Comparison of ENCODE assay signal across 24 mouse cellular contexts in genomic region chr5:19747631-19748030, GRCm38 (mm10).
DNase-seq lines count a peak whose midpoint lies in the region; ATAC-seq and TF ChIP-seq lines count a peak whose summit lies in the region.
"Had no signal": no experiment of that assay in that cellular context is flagged by ENCODE, and none has a peak within 500 bp of the region (broad histone marks: within the 10 kb centered on the region; RNA-seq: fewer than 3 reads in every experiment).

No protein-coding gene starts in this region.

- H3K27me3 ChIP-seq in forebrain, embryonic 10.5 days (ENCODE audit: poor library complexity, severe bottlenecking), result no peaks in the 10 kb centered on the region
- H3K27me3 ChIP-seq in forebrain, embryonic 16.5 days (replicated peaks; ENCODE audit: control insufficient read depth, insufficient read depth, low read length), result no peaks in the 10 kb centered on the region
- H3K27me3 ChIP-seq in forebrain, embryonic 11.5 days (ENCODE audit: control insufficient read depth, insufficient read depth, low read length), result no peaks in the 10 kb centered on the region
- no peaks in the 10 kb centered on the region for H3K27me3 ChIP-seq in forebrain, postnatal 0 days (ENCODE audit: insufficient read depth, low read length)
- no peaks in the 10 kb centered on the region for H3K27me3 ChIP-seq in midbrain, embryonic 16.5 days (ENCODE audit: control insufficient read depth, insufficient read depth, low read depth, low read length)
- H3K27me3 ChIP-seq: embryonic facial prominence, embryonic 12.5 days had no signal

- H3K36me3 ChIP-seq in forebrain, embryonic 10.5 days (replicated peaks), result no peaks in the 10 kb centered on the region
- H3K36me3 ChIP-seq in forebrain, embryonic 16.5 days (ENCODE audit: control insufficient read depth, insufficient read depth), result no peaks in the 10 kb centered on the region
- H3K36me3 ChIP-seq in forebrain, embryonic 11.5 days (ENCODE audit: control insufficient read depth, insufficient read depth, low read length), result no peaks in the 10 kb centered on the region
- H3K36me3 ChIP-seq in forebrain, postnatal 0 days (ENCODE audit: insufficient read depth), result no peaks in the 10 kb centered on the region
- no peaks in the 10 kb centered on the region for H3K36me3 ChIP-seq in midbrain, embryonic 16.5 days (ENCODE audit: control insufficient read depth, insufficient read depth, low read length)
- H3K36me3 ChIP-seq: embryonic facial prominence, embryonic 12.5 days; G1E had no signal

- H3K4me3 ChIP-seq in forebrain, embryonic 10.5 days, result no peak overlapping the region
- no peak overlapping the region for H3K4me3 ChIP-seq in forebrain, embryonic 16.5 days (replicated peaks; ENCODE audit: low read length)
- H3K4me3 ChIP-seq in forebrain, embryonic 11.5 days (ENCODE audit: low read depth, low read length), result no peak overlapping the region
- H3K4me3 ChIP-seq in forebrain, postnatal 0 days (ENCODE audit: low read depth, low read length), result no peak overlapping the region
- H3K4me3 ChIP-seq in midbrain, embryonic 16.5 days (ENCODE audit: low read depth, low read length), result no peak overlapping the region
- H3K4me3 ChIP-seq: embryonic facial prominence, embryonic 12.5 days; erythroblast, embryonic 14.5 days; heart, adult 2 months had no signal

- H3K4me1 ChIP-seq in forebrain, embryonic 10.5 days, result peaks cover 27% of the 10 kb centered on the region
- H3K4me1 ChIP-seq in forebrain, embryonic 16.5 days (replicated peaks; ENCODE audit: control insufficient read depth, insufficient read depth, low read length), result peaks cover 10% of the 10 kb centered on the region
- H3K4me1 ChIP-seq in forebrain, embryonic 11.5 days (replicated peaks; ENCODE audit: control insufficient read depth, insufficient read depth, low read length), result peaks cover 6% of the 10 kb centered on the region; the same call in 1 of the 2 replicates
- H3K4me1 ChIP-seq in forebrain, postnatal 0 days (ENCODE audit: insufficient read depth), result no peaks in the 10 kb centered on the region
- peaks cover 13% of the 10 kb centered on the region for H3K4me1 ChIP-seq in midbrain, embryonic 16.5 days (ENCODE audit: control insufficient read depth, insufficient read depth, low read length)

- intact Hi-C loops in left cerebral cortex, postnatal 25 days (cut with DNase I), result no loop called here

- ATAC-seq in forebrain, embryonic 16.5 days, result no peak; the same call in 1 of the 2 replicates
- peak; percentile 63 for ATAC-seq in forebrain, embryonic 11.5 days (replicated peaks; ENCODE audit: low FRiP score)
- no peak for ATAC-seq in forebrain, postnatal 0 days
- no peak for ATAC-seq in midbrain, embryonic 16.5 days
- ATAC-seq: activated CD4-positive, CD25-positive, alpha-beta regulatory T cell, adult 4 months had no signal

- no peak overlapping the region; the same call in 1 of the 2 replicates for H3K4me2 ChIP-seq in forebrain, embryonic 16.5 days (ENCODE audit: low read length)
- H3K4me2 ChIP-seq in forebrain, embryonic 11.5 days (ENCODE audit: low read depth, low read length, severe bottlenecking), result no peak overlapping the region; the same call in 1 of the 2 replicates
- H3K4me2 ChIP-seq in forebrain, postnatal 0 days (ENCODE audit: low read depth), result peak overlapping the region; percentile 44
- peak overlapping the region; percentile 50 for H3K4me2 ChIP-seq in midbrain, embryonic 16.5 days (ENCODE audit: low read length)
- H3K4me2 ChIP-seq: embryonic facial prominence, embryonic 12.5 days had no signal

- WGBS in forebrain, embryonic 10.5 days, result 40% methylated on average over 3 of the region's 3 CpGs
- 16% methylated on average over 3 of the region's 3 CpGs for WGBS in forebrain, embryonic 16.5 days
- WGBS in forebrain, embryonic 11.5 days, result 27% methylated on average over 3 of the region's 3 CpGs
- WGBS in forebrain, postnatal 0 days, result 29% methylated on average over 3 of the region's 3 CpGs
- 47% methylated on average over 3 of the region's 3 CpGs for WGBS in midbrain, embryonic 16.5 days

- H3K9me3 ChIP-seq in forebrain, embryonic 10.5 days, result no peaks in the 10 kb centered on the region
- no peaks in the 10 kb centered on the region for H3K9me3 ChIP-seq in forebrain, embryonic 16.5 days (ENCODE audit: control insufficient read depth, low read length)
- no peaks in the 10 kb centered on the region for H3K9me3 ChIP-seq in forebrain, embryonic 11.5 days (ENCODE audit: control insufficient read depth, low read length)
- H3K9me3 ChIP-seq in forebrain, postnatal 0 days (ENCODE audit: low read length), result no peaks in the 10 kb centered on the region
- no peaks in the 10 kb centered on the region for H3K9me3 ChIP-seq in midbrain, embryonic 16.5 days (replicated peaks; ENCODE audit: control insufficient read depth, low read length, poor library complexity, severe bottlenecking)
- H3K9me3 ChIP-seq: embryonic facial prominence, embryonic 12.5 days; G1E had no signal

- H3K27ac ChIP-seq in forebrain, embryonic 10.5 days, result peak overlapping the region; percentile 71
- H3K27ac ChIP-seq in forebrain, embryonic 16.5 days (ENCODE audit: low read length), result no peak overlapping the region
- no peak overlapping the region for H3K27ac ChIP-seq in forebrain, embryonic 11.5 days (ENCODE audit: low read depth, low read length)
- H3K27ac ChIP-seq in forebrain, postnatal 0 days (ENCODE audit: low read depth, low read length), result no peak overlapping the region
- no peak overlapping the region for H3K27ac ChIP-seq in midbrain, embryonic 16.5 days (ENCODE audit: low read length)
- H3K27ac ChIP-seq: embryonic facial prominence, embryonic 12.5 days; heart, adult 2 months; liver, embryonic 14.5 days; macrophage had no signal

- no peak for DNase-seq in forebrain, embryonic 10.5 days (ENCODE audit: extremely low spot score, low spot score)
- DNase-seq in forebrain, embryonic 11.5 days (ENCODE audit: low spot score), result no peak
- no peak for DNase-seq in forebrain, postnatal 0 days
- no peak for DNase-seq in heart, adult 18-20 months
- no peak for DNase-seq in cerebellum, adult 18-20 months
- no peak for DNase-seq in left cerebral cortex, postnatal 25 days (ENCODE audit: low spot score in 2 of 2)
- DNase-seq: adrenal gland, postnatal 25 days; cerebellum, adult 11 months; cerebellum, postnatal 36 days; gastrocnemius, postnatal 14 days; heart, adult 2 months; heart, postnatal 4 days; kidney, adult 8-10 months; kidney, postnatal 14 days; spleen, adult 18-20 months; thymus, postnatal 4 days had no signal

- H3K9ac ChIP-seq in forebrain, embryonic 16.5 days (replicated peaks; ENCODE audit: low read depth, low read length), result no peak overlapping the region
- no peak overlapping the region for H3K9ac ChIP-seq in forebrain, embryonic 11.5 days (ENCODE audit: low read length)
- H3K9ac ChIP-seq in forebrain, postnatal 0 days, result no peak overlapping the region
- H3K9ac ChIP-seq in midbrain, embryonic 16.5 days (ENCODE audit: low read depth, low read length), result no peak overlapping the region
- H3K9ac ChIP-seq: embryonic facial prominence, embryonic 12.5 days; liver, embryonic 14.5 days had no signal

- no peak for TF ChIP-seq CTCF in forebrain, postnatal 0 days (IDR thresholded peaks at IDR 0.05; ENCODE audit: low read depth)

Comparison
In these comparisons a context has a peak if more than half of its experiments do, and no peak if none do; other contexts are left out.
1. H3K4me2 ChIP-seq: peak in forebrain, postnatal 0 days (single experiment) and midbrain, embryonic 16.5 days (single experiment); none in forebrain, embryonic 16.5 days (single experiment) and forebrain, embryonic 11.5 days (single experiment).